Mouse (Mus musculus): ENCODE measurements around the gene Hmga2.
A peak's percentile ranks its signal among the peaks of the same experiment; 100 is the strongest.

Gene Hmga2

GRCm38 (mm10) chr10:120473218-120473617 lies 3.1 kb downstream of the Hmga2 start:
- DNase-seq (ENCODE audit: low read depth, low spot score): no peak

- DNase-seq (ENCODE audit: low read depth, low spot score): no peak
Observed at GRCm38 (mm10) chr10:120472606-120473005, 3.7 kb downstream of the Hmga2 start.

GRCm38 (mm10) chr10:120465121-120465520 lies 11.1 kb downstream of the Hmga2 start:
- DNase-seq (ENCODE audit: low read depth, low spot score): no peak

GRCm38 (mm10) chr10:120461769-120462168 lies 14.5 kb downstream of the Hmga2 start:
- peak; percentile 65 for DNase-seq (ENCODE audit: low read depth, low spot score)

GRCm38 (mm10) chr10:120461301-120461700 lies 15.0 kb downstream of the Hmga2 start:
- DNase-seq (ENCODE audit: low read depth, low spot score): no peak

GRCm38 (mm10) chr10:120458866-120459265 lies 17.4 kb downstream of the Hmga2 start:
- no peak for DNase-seq (ENCODE audit: low read depth, low spot score)

- DNase-seq (ENCODE audit: low read depth, low spot score): no peak
Observed at GRCm38 (mm10) chr10:120449661-120450284, 26.5 kb downstream of the Hmga2 start.

GRCm38 (mm10) chr10:120446799-120447198 lies 29.5 kb downstream of the Hmga2 start:
- DNase-seq (ENCODE audit: low read depth, low spot score): no peak

GRCm38 (mm10) chr10:120446206-120446605 lies 30.1 kb downstream of the Hmga2 start:
- DNase-seq (ENCODE audit: low read depth, low spot score): no peak

GRCm38 (mm10) chr10:120444463-120445070 lies 31.7 kb downstream of the Hmga2 start:
- no peak for DNase-seq (ENCODE audit: low read depth, low spot score)

- DNase-seq (ENCODE audit: low read depth, low spot score): no peak
Observed at GRCm38 (mm10) chr10:120443757-120444311, 32.4 kb downstream of the Hmga2 start.

GRCm38 (mm10) chr10:120441254-120441653 lies 35.0 kb downstream of the Hmga2 start:
- DNase-seq (ENCODE audit: low read depth, low spot score): no peak

GRCm38 (mm10) chr10:120434433-120434832 lies 41.8 kb downstream of the Hmga2 start:
- DNase-seq (ENCODE audit: low read depth, low spot score): no peak

GRCm38 (mm10) chr10:120433463-120433815 lies 42.8 kb downstream of the Hmga2 start:
- no peak for DNase-seq (ENCODE audit: low read depth, low spot score)

GRCm38 (mm10) chr10:120432731-120433462 lies 43.4 kb downstream of the Hmga2 start:
- no peak for DNase-seq (ENCODE audit: low read depth, low spot score)

- DNase-seq (ENCODE audit: low read depth, low spot score): peak; percentile 67
Observed at GRCm38 (mm10) chr10:120432081-120432480, 44.2 kb downstream of the Hmga2 start.

- no peak for DNase-seq (ENCODE audit: low read depth, low spot score)
Observed at GRCm38 (mm10) chr10:120431435-120431834, 44.8 kb downstream of the Hmga2 start.

GRCm38 (mm10) chr10:120430422-120430821 lies 45.8 kb downstream of the Hmga2 start:
- no peak for DNase-seq (ENCODE audit: low read depth, low spot score)

GRCm38 (mm10) chr10:120429758-120430259 lies 46.5 kb downstream of the Hmga2 start:
- DNase-seq (ENCODE audit: low read depth, low spot score): no peak

GRCm38 (mm10) chr10:120429199-120429551 lies 47.1 kb downstream of the Hmga2 start:
- no peak for DNase-seq (ENCODE audit: low read depth, low spot score)

GRCm38 (mm10) chr10:120428430-120429198 lies 47.7 kb downstream of the Hmga2 start:
- DNase-seq (ENCODE audit: low read depth, low spot score): peak; percentile 28
